Mouse (Mus musculus) midbrain, embryonic 11.5 days (tissue): ENCODE measurements around the gene Pik3ap1. TPM values are rescaled to one million over a fixed set of nuclear protein-coding genes. Genes with fewer than 3 reads are reported as not detected.
"Not testable (repeated sequence)": the region's sequence is repeated elsewhere in the genome, so short reads cannot be mapped to it uniquely, and the experiment has no call there.

Experiments used
- ATAC-seq: fragments of 200-750 bp; cut with Nextera tagmentation; 2 replicates; pipeline ENCODE4 v1.8.0; 2017; ENCODE audit warnings: moderate TSS enrichment, moderate library complexity; ENCODE audit not compliant: low FRiP score
- DNase-seq: peaks from one replicate; pipeline ENCODE4 v3.0.0; 2015; ENCODE audit warnings: low spot score; ENCODE audit errors: missing footprints
- H3K27ac ChIP-seq: fragments of 300-500 bp; sonication (generic); 2 replicates; pipeline ENCODE4 v1.5.1; 2014; ENCODE audit warnings: low read depth, low read length
- H3K27me3 ChIP-seq: fragments of 300-500 bp; sonication (generic); 2 replicates; pipeline ENCODE4 v1.6.1; 2014; ENCODE audit warnings: mild to moderate bottlenecking, low read length, moderate library complexity, mixed read lengths; ENCODE audit not compliant: control insufficient read depth, insufficient read depth
- H3K36me3 ChIP-seq: fragments of 300-500 bp; sonication (generic); 2 replicates; pipeline ENCODE4 v1.6.1; 2014; ENCODE audit warnings: mild to moderate bottlenecking, low read length, moderate library complexity, mixed read lengths; ENCODE audit not compliant: control insufficient read depth, insufficient read depth
- H3K4me1 ChIP-seq: fragments of 300-500 bp; sonication (generic); 2 replicates; pipeline ENCODE4 v1.6.1; 2014; ENCODE audit warnings: low read length; ENCODE audit not compliant: control insufficient read depth, insufficient read depth
- H3K4me2 ChIP-seq: fragments of 300-500 bp; sonication (generic); 2 replicates; pipeline ENCODE4 v1.6.1; 2014; ENCODE audit warnings: mild to moderate bottlenecking, moderate library complexity
- H3K4me3 ChIP-seq: fragments of 300-500 bp; sonication (generic); 2 replicates; pipeline ENCODE4 v1.5.1; 2014; ENCODE audit warnings: low read depth, low read length
- H3K9ac ChIP-seq: fragments of 300-500 bp; sonication (generic); 2 replicates; pipeline ENCODE4 v1.6.1; 2014; ENCODE audit warnings: low read length
- H3K9me3 ChIP-seq: fragments of 300-500 bp; sonication (generic); 2 replicates; pipeline ENCODE4 v1.6.1; 2016; ENCODE audit warnings: low read length; ENCODE audit not compliant: control insufficient read depth
- WGBS: fragments of 180-500 bp; shearing (Covaris S2); extraction: QIAGEN DNeasy Blood & Tissue Kit; methylation state at CpG from one replicate; pipeline ENCODE4 v1.1.7; 2014; 5-methylcytosine and 5-hydroxymethylcytosine counted together
- polyA plus RNA-seq: library from polyadenylated mRNA; unstranded; fragments of >200 nt; fragmentation: Nextera tagmentation; extraction: Ambion mirVana; gene quantifications from 2 replicates; pipeline ENCODE4 v1.2.1, GENCODE M21; 2014

Gene Pik3ap1
- polyA plus RNA-seq, 1 experiment from 2014 or later, result 3.4 TPM

DNA sequence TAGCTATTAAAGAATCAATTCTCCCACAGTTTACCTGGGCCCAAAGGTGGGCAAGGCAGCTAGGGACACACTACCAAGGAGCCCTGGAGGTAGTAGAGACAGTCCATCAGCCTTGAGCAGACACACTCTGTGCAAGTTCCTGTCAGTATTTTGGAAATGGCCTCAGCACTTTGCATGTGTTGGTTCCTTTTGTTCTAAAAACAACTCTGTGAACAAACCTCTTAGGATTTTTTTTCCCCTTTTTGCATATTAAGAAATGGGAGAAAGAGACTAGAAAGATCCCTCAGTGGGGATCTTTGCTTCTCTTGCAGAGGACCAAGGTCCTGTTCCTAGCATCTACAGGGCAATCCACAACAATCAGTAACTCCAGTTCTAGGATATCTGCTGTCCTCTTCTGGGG is 61.1 kb downstream of the Pik3ap1 start:
- ATAC-seq (no peak), DNase-seq (no peak)
- Histone ChIP-seq H3K9me3 (no peaks in the 10 kb centered on the region), H3K9ac (no peak overlapping the region), H3K36me3 (no peaks in the 10 kb centered on the region), H3K27me3 (no peaks in the 10 kb centered on the region), H3K4me2 (no peak overlapping the region), H3K4me1 (no peaks in the 10 kb centered on the region), H3K27ac (no peak overlapping the region), H3K4me3 (no peak overlapping the region)

DNA sequence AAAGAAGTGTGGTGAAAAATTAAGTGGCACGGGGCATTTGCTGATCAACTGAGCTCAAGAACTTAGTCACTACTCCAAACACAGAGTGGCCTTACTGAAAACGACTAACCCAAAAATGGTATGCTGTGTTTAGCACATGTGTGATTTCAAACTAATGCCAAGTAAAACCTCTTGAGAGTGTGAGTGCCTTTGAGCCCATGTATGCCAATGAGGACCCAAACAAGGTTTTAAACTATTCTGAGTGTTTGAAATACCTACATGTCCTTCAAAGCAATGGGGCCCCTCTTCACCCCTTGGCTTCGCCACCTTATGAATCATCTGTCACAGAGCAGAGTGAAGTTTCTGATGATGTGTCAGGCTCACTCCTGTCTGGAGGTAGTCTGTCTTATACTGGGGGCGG is 61.8 kb downstream of the Pik3ap1 start:
- DNase-seq (no peak), ATAC-seq (no peak)
- no peak overlapping the region for H3K27ac ChIP-seq
- H3K36me3 ChIP-seq, result no peaks in the 10 kb centered on the region
- no peak overlapping the region for H3K4me2 ChIP-seq
- no peak overlapping the region for H3K9ac ChIP-seq
- no peaks in the 10 kb centered on the region for H3K27me3 ChIP-seq
- 80% methylated on average over 4 of the region's 4 CpGs for WGBS
- H3K9me3 ChIP-seq, result no peaks in the 10 kb centered on the region
- no peaks in the 10 kb centered on the region for H3K4me1 ChIP-seq
- H3K4me3 ChIP-seq, result no peak overlapping the region

DNA sequence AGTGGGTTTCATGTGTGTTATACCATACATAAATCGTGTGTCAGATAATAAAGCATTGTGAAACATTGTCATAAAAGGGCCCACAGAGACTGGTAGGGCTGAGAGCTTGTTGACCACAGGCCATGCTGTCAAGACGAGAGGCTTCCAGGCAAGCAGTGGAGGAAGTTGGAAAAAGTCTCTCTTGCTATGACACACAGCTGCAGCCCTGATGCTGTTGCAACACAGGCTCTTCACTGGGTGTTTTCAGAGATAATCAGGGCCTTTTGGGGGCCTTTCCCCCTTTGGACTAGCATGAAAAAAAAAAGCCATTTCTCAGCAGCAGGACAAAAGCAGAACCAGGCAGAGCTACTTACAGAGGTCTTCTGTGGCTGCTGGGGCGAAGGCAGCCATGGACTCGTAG is 63.8 kb downstream of the Pik3ap1 start:
- 90% methylated on average over 4 of the region's 4 CpGs for WGBS
- H3K36me3 ChIP-seq, result no peaks in the 10 kb centered on the region
- H3K4me3 ChIP-seq, result no peak overlapping the region
- no peak overlapping the region for H3K9ac ChIP-seq
- DNase-seq (no peak), ATAC-seq (no peak)
- no peaks in the 10 kb centered on the region for H3K4me1 ChIP-seq
- no peaks in the 10 kb centered on the region for H3K27me3 ChIP-seq
- H3K27ac ChIP-seq, result no peak overlapping the region
- H3K9me3 ChIP-seq, result no peaks in the 10 kb centered on the region
- no peak overlapping the region for H3K4me2 ChIP-seq

GRCm38 (mm10) chr19:41317315-41318095 is 67.4 kb downstream of the Pik3ap1 start:
- no peak overlapping the region for H3K9ac ChIP-seq
- H3K27me3 ChIP-seq, result no peaks in the 10 kb centered on the region
- 32% methylated on average over 11 of the region's 11 CpGs for WGBS
- H3K27ac ChIP-seq, result no peak overlapping the region
- H3K36me3 ChIP-seq, result no peaks in the 10 kb centered on the region
- peak; percentile 48; the same call in 1 of the 2 replicates for ATAC-seq
- H3K9me3 ChIP-seq, result no peaks in the 10 kb centered on the region
- DNase-seq, result peak; percentile 91
- no peaks in the 10 kb centered on the region for H3K4me1 ChIP-seq
- no peak overlapping the region for H3K4me2 ChIP-seq
- H3K4me3 ChIP-seq, result no peak overlapping the region

- ATAC-seq, result no peak
- Histone ChIP-seq H3K9me3 (no peaks in the 10 kb centered on the region), H3K9ac (no peak overlapping the region), H3K27me3 (no peaks in the 10 kb centered on the region), H3K4me2 (no peak overlapping the region), H3K4me1 (peaks cover 5% of the 10 kb centered on the region; the same call in 1 of the 2 replicates), H3K27ac (no peak overlapping the region), H3K4me3 (no peak overlapping the region), H3K36me3 (no peaks in the 10 kb centered on the region)
- DNase-seq, result no peak
- WGBS, result 87% methylated on average over 7 of the region's 7 CpGs
These were observed 70.2 kb downstream of the Pik3ap1 start for GRCm38 (mm10) chr19:41314696-41315095.

DNA sequence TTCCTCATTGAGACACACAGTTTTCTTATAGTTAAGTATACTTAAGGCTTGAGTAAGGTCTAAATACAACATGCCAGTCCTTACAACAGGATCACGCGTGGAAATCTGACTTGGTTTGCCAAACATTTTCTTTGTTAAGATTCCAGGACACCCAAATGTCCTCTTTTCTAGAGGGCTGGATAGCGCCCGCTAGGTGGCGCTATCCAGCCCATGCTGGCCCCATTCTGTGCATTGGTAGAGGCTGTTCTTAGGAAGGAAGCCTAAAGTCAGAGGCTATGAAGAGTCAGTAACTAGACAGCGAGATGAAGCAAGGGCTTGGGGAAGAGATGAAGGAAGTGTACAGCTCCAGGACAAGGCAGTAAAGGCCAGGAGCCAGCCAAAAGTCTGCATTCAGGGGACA is 71.2 kb downstream of the Pik3ap1 start:
- DNase-seq, result no peak
- no peak overlapping the region for H3K4me3 ChIP-seq
- 18% methylated on average over 6 of the region's 6 CpGs for WGBS

DNA sequence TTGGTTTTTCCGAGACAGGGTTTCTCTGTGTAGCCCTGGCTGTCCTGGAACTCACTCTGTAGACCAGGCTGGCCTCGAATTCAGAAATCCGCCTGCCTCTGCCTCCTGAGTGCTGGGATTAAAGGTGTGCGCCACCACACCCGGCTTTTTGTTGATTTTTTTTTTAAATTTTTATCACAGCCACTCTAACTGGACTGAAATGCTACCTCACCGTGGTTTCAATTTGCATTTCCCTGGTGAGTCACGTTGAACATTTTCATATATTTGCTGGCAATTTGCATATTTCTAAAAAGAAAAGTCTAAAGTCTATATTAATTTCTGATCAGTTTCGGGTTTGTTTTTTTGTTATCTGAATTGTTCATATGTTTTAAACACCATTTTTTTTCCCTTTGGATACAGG is 72.3 kb downstream of the Pik3ap1 start:
- H3K4me3 ChIP-seq, DNase-seq, H3K27me3 ChIP-seq, ATAC-seq, H3K9me3 ChIP-seq, H3K27ac ChIP-seq, H3K4me2 ChIP-seq, H3K36me3 ChIP-seq, H3K4me1 ChIP-seq, H3K9ac ChIP-seq: not testable (repeated sequence)
- WGBS, result 91% methylated on average over 8 of the region's 8 CpGs

More for the DNA sequence above, 71.2 kb downstream of the Pik3ap1 start:
- peaks cover 5% of the 10 kb centered on the region; the same call in 1 of the 2 replicates for H3K4me1 ChIP-seq
- H3K9me3 ChIP-seq, result no peaks in the 10 kb centered on the region
- H3K36me3 ChIP-seq, result no peaks in the 10 kb centered on the region
- H3K27me3 ChIP-seq, result no peaks in the 10 kb centered on the region
- no peak for ATAC-seq
- H3K4me2 ChIP-seq, result no peak overlapping the region
- no peak overlapping the region for H3K9ac ChIP-seq
- H3K27ac ChIP-seq, result no peak overlapping the region

- no peak for ATAC-seq
- WGBS, result 79% methylated on average over 4 of the region's 4 CpGs
- H3K36me3 ChIP-seq, result no peaks in the 10 kb centered on the region
These were observed 72.9 kb downstream of the Pik3ap1 start for GRCm38 (mm10) chr19:41312027-41312426.

GRCm38 (mm10) chr19:41310971-41311703 is 73.8 kb downstream of the Pik3ap1 start:
- DNase-seq (peak; percentile 91), ATAC-seq (peak; percentile 85; the same call in 1 of the 2 replicates)
- Histone ChIP-seq H3K4me3 (peak overlapping the region; percentile 2; the same call in 1 of the 2 replicates), H3K36me3 (no peaks in the 10 kb centered on the region), H3K9ac (peak overlapping the region; percentile 14; the same call in 1 of the 2 replicates), H3K4me2 (peak overlapping the region; percentile 32), H3K27ac (no peak overlapping the region), H3K4me1 (peaks cover 5% of the 10 kb centered on the region; the same call in 1 of the 2 replicates), H3K9me3 (no peaks in the 10 kb centered on the region), H3K27me3 (no peaks in the 10 kb centered on the region)
- WGBS, result 29% methylated on average over 20 of the region's 20 CpGs

More at GRCm38 (mm10) chr19:41312027-41312426, 72.9 kb downstream of the Pik3ap1 start:
- Histone ChIP-seq H3K4me3 (no peak overlapping the region), H3K4me2 (no peak overlapping the region), H3K27ac (no peak overlapping the region), H3K9ac (no peak overlapping the region), H3K9me3 (no peaks in the 10 kb centered on the region), H3K27me3 (no peaks in the 10 kb centered on the region), H3K4me1 (peaks cover 5% of the 10 kb centered on the region; the same call in 1 of the 2 replicates)
- DNase-seq, result no peak
